Mouse (Mus musculus) intestine, postnatal 0 days (tissue): ENCODE results near the gene Skap1. TPM values are rescaled to one million over a fixed set of nuclear protein-coding genes. Genes with fewer than 3 reads are reported as not detected.
A peak's percentile ranks its signal among the peaks of the same experiment; 100 is the strongest.

Source experiments
- ATAC-seq: fragments of 200-750 bp; cut with Nextera tagmentation; 2 replicates; pipeline ENCODE4 v1.8.0; 2017; ENCODE audit warnings: mild to moderate bottlenecking, moderate TSS enrichment, moderate library complexity
- H3K27ac ChIP-seq: fragments of 300-500 bp; sonication (generic); 2 replicates; pipeline ENCODE4 v1.5.1; 2014; ENCODE audit warnings: mild to moderate bottlenecking, low read depth, low read length, moderate library complexity
- H3K27me3 ChIP-seq: fragments of 300-500 bp; sonication (generic); replicated peaks from 2 replicates; pipeline ENCODE4 v1.6.1; 2014; ENCODE audit warnings: low read length, mixed read lengths; ENCODE audit not compliant: control insufficient read depth, insufficient read depth
- H3K36me3 ChIP-seq: fragments of 300-500 bp; sonication (generic); 2 replicates; pipeline ENCODE4 v1.6.1; 2014; ENCODE audit warnings: mild to moderate bottlenecking, moderate library complexity; ENCODE audit not compliant: control insufficient read depth, insufficient read depth
- H3K4me1 ChIP-seq: fragments of 300-500 bp; sonication (generic); replicated peaks from 2 replicates; pipeline ENCODE4 v1.6.1; 2014; ENCODE audit warnings: antibody characterized with exemption, low read length, mixed read lengths; ENCODE audit not compliant: control insufficient read depth, insufficient read depth
- H3K4me2 ChIP-seq: fragments of 300-500 bp; sonication (generic); replicated peaks from 2 replicates; pipeline ENCODE4 v1.6.1; 2014; ENCODE audit warnings: low read depth, mild to moderate bottlenecking, moderate library complexity
- H3K4me3 ChIP-seq: fragments of 300-500 bp; sonication (generic); 2 replicates; pipeline ENCODE4 v1.5.1; 2014; ENCODE audit warnings: low read depth, low read length
- H3K9ac ChIP-seq: fragments of 300-500 bp; sonication (generic); 2 replicates; pipeline ENCODE4 v1.6.1; 2014; ENCODE audit warnings: mild to moderate bottlenecking, low read depth, low read length
- H3K9me3 ChIP-seq: fragments of 300-500 bp; sonication (generic); 2 replicates; pipeline ENCODE4 v1.6.1; 2016; ENCODE audit warnings: mixed run types; ENCODE audit not compliant: control insufficient read depth
- CTCF ChIP-seq: sonication (generic); IDR thresholded peaks from 2 replicates; pipeline ENCODE4 v1.5.1; 2016; ENCODE audit warnings: low read depth, mild to moderate bottlenecking, control low read depth, antibody characterized with exemption, moderate library complexity
- WGBS: fragments of 180-500 bp; shearing (Covaris S2); extraction: QIAGEN DNeasy Blood & Tissue Kit; methylation state at CpG from one replicate; pipeline ENCODE4 v1.1.7; 2014; 5-methylcytosine and 5-hydroxymethylcytosine counted together
- polyA plus RNA-seq: library from polyadenylated mRNA; unstranded; fragments of >200 nt; fragmentation: Nextera tagmentation; extraction: Ambion mirVana; gene quantifications from 2 replicates; pipeline ENCODE4 v1.2.1, GENCODE M21; 2015

The Skap1 gene
- polyA plus RNA-seq, 1 experiment from 2014 or later, result 0.46 TPM

- no peak overlapping the region for H3K9ac ChIP-seq
- no peaks in the 10 kb centered on the region for H3K36me3 ChIP-seq
- no peak overlapping the region for H3K27ac ChIP-seq
- H3K27me3 ChIP-seq, result no peaks in the 10 kb centered on the region
- H3K4me3 ChIP-seq, result no peak overlapping the region
- no peak overlapping the region for H3K4me2 ChIP-seq
- peak; percentile 81 for TF ChIP-seq CTCF
- H3K4me1 ChIP-seq, result no peaks in the 10 kb centered on the region
- no peaks in the 10 kb centered on the region for H3K9me3 ChIP-seq
- no peak for ATAC-seq
- 52% methylated on average over 10 of the region's 10 CpGs for WGBS
These were observed 117.4 kb downstream of the Skap1 start for GRCm38 (mm10) chr11:96581604-96582384.

DNA sequence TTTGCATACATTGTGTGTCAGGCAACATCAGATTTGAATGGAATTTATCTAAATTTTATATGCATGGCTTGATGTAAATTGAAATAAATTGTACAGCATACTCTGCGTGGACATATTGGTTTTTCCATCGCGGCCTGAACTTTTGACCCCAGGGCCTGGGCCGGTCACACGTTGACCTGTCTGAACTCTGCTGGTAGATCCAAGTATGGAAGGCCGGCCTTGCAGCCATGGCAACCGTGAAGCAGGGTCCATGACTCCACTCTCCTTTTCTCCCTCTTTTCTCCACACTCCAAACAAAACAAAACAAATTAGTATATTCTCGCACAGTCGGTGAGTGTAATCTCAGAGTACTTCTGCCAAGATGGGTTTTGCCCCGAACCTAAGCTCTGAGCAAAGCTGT lies 118.2 kb downstream of the Skap1 start:
- H3K9me3 ChIP-seq, result no peaks in the 10 kb centered on the region
- no peak overlapping the region for H3K4me3 ChIP-seq
- no peaks in the 10 kb centered on the region for H3K4me1 ChIP-seq
- H3K4me2 ChIP-seq, result no peak overlapping the region
- ATAC-seq, result no peak
- 37% methylated on average over 10 of the region's 10 CpGs for WGBS
- H3K9ac ChIP-seq, result no peak overlapping the region
- no peak overlapping the region for H3K27ac ChIP-seq
- no peaks in the 10 kb centered on the region for H3K27me3 ChIP-seq
- no peak for TF ChIP-seq CTCF
- no peaks in the 10 kb centered on the region for H3K36me3 ChIP-seq

DNA sequence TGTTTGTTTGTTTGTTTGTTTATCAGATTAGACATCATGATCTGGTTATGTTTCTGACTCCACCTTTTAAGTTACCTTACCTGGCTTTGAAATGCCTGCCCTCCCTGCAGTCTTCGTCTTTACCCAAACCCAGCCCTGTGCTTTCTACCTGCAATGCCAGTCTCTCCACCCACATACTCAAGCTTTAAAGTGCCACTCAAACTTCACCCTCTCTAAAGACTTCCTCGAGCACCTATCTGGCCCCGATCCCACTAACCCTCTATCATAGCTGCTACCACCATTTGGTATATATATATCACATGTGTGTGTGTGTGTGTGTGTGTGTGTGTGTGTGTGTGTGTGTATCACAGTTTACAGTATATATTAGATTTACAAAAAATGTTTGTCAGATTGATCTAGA lies 125.4 kb downstream of the Skap1 start:
- ATAC-seq, result no peak
- H3K4me2 ChIP-seq, result no peak overlapping the region
- 64% methylated on average over 3 of the region's 3 CpGs for WGBS
- H3K4me3 ChIP-seq, result no peak overlapping the region
- no peaks in the 10 kb centered on the region for H3K27me3 ChIP-seq
- no peak overlapping the region for H3K9ac ChIP-seq
- H3K9me3 ChIP-seq, result no peaks in the 10 kb centered on the region
- no peaks in the 10 kb centered on the region for H3K4me1 ChIP-seq
- TF ChIP-seq CTCF, result no peak
- H3K27ac ChIP-seq, result no peak overlapping the region
- H3K36me3 ChIP-seq, result no peaks in the 10 kb centered on the region

GRCm38 (mm10) chr11:96595890-96596289 lies 131.5 kb downstream of the Skap1 start:
- TF ChIP-seq CTCF, result no peak
- H3K9ac ChIP-seq, result no peak overlapping the region
- H3K27ac ChIP-seq, result no peak overlapping the region
- H3K4me1 ChIP-seq, result no peaks in the 10 kb centered on the region; the same call in 1 of the 2 replicates
- peak overlapping the region; percentile 44 for H3K4me2 ChIP-seq
- no peak overlapping the region for H3K4me3 ChIP-seq
- no peaks in the 10 kb centered on the region for H3K9me3 ChIP-seq
- ATAC-seq, result no peak
- no peaks in the 10 kb centered on the region for H3K36me3 ChIP-seq
- WGBS, result 13% methylated on average over 12 of the region's 12 CpGs
- H3K27me3 ChIP-seq, result no peaks in the 10 kb centered on the region

DNA sequence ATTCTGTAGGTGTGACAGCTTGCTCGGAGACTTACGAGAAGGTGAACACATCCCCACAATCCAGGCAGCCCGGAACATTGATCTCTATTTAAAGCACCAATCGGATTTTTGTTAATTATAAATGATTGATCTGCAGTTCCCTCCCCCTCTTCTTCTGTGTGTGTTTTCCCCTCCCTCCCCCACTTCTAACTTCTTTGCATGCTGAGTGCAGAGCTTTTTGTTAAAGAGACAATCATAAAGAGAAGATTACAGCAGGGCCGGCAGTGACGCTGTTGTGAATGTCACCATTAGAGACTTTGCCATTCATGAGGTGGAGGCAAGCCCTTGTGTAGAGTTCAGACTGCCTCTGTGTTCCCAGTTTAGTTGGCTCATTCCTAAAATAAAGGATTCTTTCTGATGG lies 131.9 kb downstream of the Skap1 start:
- Histone ChIP-seq H3K9ac (no peak overlapping the region), H3K9me3 (no peaks in the 10 kb centered on the region), H3K36me3 (no peaks in the 10 kb centered on the region), H3K4me1 (no peaks in the 10 kb centered on the region; the same call in 1 of the 2 replicates), H3K4me3 (no peak overlapping the region), H3K27ac (no peak overlapping the region), H3K27me3 (no peaks in the 10 kb centered on the region), H3K4me2 (peak overlapping the region; percentile 44; the same call in 1 of the 2 replicates)
- ATAC-seq, result no peak
- 22% methylated on average over 6 of the region's 6 CpGs for WGBS
- TF ChIP-seq CTCF, result no peak

DNA sequence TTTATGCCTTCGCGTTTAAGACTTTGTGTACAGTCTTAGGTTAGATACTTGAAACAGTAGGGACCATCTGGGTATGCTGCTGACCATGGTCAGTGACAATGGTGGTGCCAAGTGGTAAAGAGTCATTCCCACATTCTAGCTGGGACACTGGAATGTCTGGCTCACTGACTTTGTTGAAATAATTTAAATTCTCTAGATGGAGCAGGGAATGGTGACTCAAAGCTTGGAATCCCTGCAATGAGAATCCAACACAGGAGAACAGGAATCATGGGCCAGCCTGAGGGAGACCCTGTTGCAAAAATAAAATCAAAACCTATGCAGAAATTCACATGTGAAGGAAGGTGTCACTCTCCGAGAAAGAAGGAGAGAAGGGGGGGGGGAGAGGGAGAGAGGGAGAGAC lies 138.4 kb downstream of the Skap1 start:
- 79% methylated on average over 3 of the region's 3 CpGs for WGBS
- Histone ChIP-seq H3K4me2 (no peak overlapping the region), H3K36me3 (no peaks in the 10 kb centered on the region), H3K27ac (no peak overlapping the region), H3K9ac (no peak overlapping the region), H3K27me3 (no peaks in the 10 kb centered on the region), H3K4me1 (no peaks in the 10 kb centered on the region), H3K9me3 (no peaks in the 10 kb centered on the region), H3K4me3 (no peak overlapping the region)
- no peak for TF ChIP-seq CTCF
- ATAC-seq, result no peak
